Mouse (Mus musculus): ENCODE results near the gene Ptp4a2. TPM values are rescaled to one million over a fixed set of nuclear protein-coding genes. Genes with fewer than 3 reads are reported as not detected.

The Ptp4a2 gene
- total and polyA plus RNA-seq, 3 experiments, result 118 to 619 (median 119) TPM

GRCm38 (mm10) chr4:129785178-129785577 is 25.8 kb upstream of the Ptp4a2 start:
- Histone ChIP-seq H3K4me1 (ENCODE audit: control insufficient read depth in 1 of 2, insufficient read depth in 2 of 2, low read length in 2 of 2) (peaks cover 4 to 21% of the 10 kb centered on the region in 2 experiments), H3K36me3 (ENCODE audit: control insufficient read depth in 1 of 2, insufficient read depth in 2 of 2, low read length in 2 of 2) (peaks cover 0 to 16% of the 10 kb centered on the region in 2 experiments; a peak in 2 of 4 replicates), H3K27ac (ENCODE audit: control insufficient read depth, low read depth, low read length) (no peak overlapping the region), H3K79me2 (ENCODE audit: control insufficient read depth, insufficient read depth, low read length, poor library complexity) (no peaks in the 10 kb centered on the region), H3K27me3 (ENCODE audit: control insufficient read depth in 1 of 2, insufficient read depth in 2 of 2, low read length in 2 of 2) (no peaks in the 10 kb centered on the region), H3K9me3 (replicated peaks; ENCODE audit: insufficient read depth, low read length) (no peaks in the 10 kb centered on the region), H3K9ac (ENCODE audit: control insufficient read depth, low read depth, low read length, poor library complexity, severe bottlenecking) (no peak overlapping the region), H3K4me3 (ENCODE audit: control insufficient read depth in 1 of 2, insufficient read depth in 1 of 2, low read depth in 2 of 2, low read length in 2 of 2) (no peak overlapping the region)
- peak; percentile 99 for TF ChIP-seq ZC3H11A (IDR thresholded peaks at IDR 0.05; ENCODE audit: low read depth, low read length)
- TF ChIP-seq ZKSCAN1 (IDR thresholded peaks at IDR 0.05; ENCODE audit: low read depth, low read length), result no peak
- TF ChIP-seq POLR2AphosphoS2 (IDR thresholded peaks at IDR 0.05; ENCODE audit: low read length), result no peak
- no peak for TF ChIP-seq TBP (IDR thresholded peaks at IDR 0.05; ENCODE audit: low read depth, low read length)
- 0 out of 2 replicates have a peak, but pooled peaks have one; percentile 6 for TF ChIP-seq GATA1 (IDR thresholded peaks at IDR 0.05; ENCODE audit: low read depth, low read length)
- TF ChIP-seq MXI1 (IDR thresholded peaks at IDR 0.05; ENCODE audit: low read depth, low read length), result peak; percentile 39; the same call in 1 of the 2 replicates
- TF ChIP-seq CHD1 (IDR thresholded peaks at IDR 0.05; ENCODE audit: low read depth, low read length), result peak; percentile 76; the same call in 1 of the 2 replicates
- TF ChIP-seq TCF12 (IDR thresholded peaks at IDR 0.05; ENCODE audit: low read depth, low read length), result 0 out of 2 replicates have a peak, but pooled peaks have one; percentile 11
- TF ChIP-seq NRF1 (IDR thresholded peaks at IDR 0.05; ENCODE audit: insufficient read depth, low read depth, low read length, poor library complexity, severe bottlenecking), result 0 out of 2 replicates have a peak, but pooled peaks have one; percentile 12
- no peak for TF ChIP-seq ZMIZ1 (IDR thresholded peaks at IDR 0.05; ENCODE audit: low read depth, low read length)
- peak; percentile 44; the same call in 1 of the 2 replicates for TF ChIP-seq MYC (IDR thresholded peaks at IDR 0.05; ENCODE audit: low read depth, low read length)
- TF ChIP-seq MAX (IDR thresholded peaks at IDR 0.05; ENCODE audit: low read length), result peak; percentile 26; the same call in 1 of the 2 replicates
- peak; percentile 84 for TF ChIP-seq ZNF384 (IDR thresholded peaks at IDR 0.05; ENCODE audit: low read depth, low read length)
- 0 out of 2 replicates have a peak, but pooled peaks have one; percentile 44 for TF ChIP-seq MAZ (IDR thresholded peaks at IDR 0.05; ENCODE audit: low read depth, low read length)
- peak; percentile 60 for TF ChIP-seq ELF1 (IDR thresholded peaks at IDR 0.05; ENCODE audit: low read depth, low read length)
- no peak for TF ChIP-seq TAL1 (IDR thresholded peaks at IDR 0.05; ENCODE audit: low read length)
- TF ChIP-seq HCFC1 (IDR thresholded peaks at IDR 0.05; ENCODE audit: low read depth, low read length), result no peak
- peak; percentile 46; the same call in 1 of the 2 replicates for TF ChIP-seq RCOR1 (IDR thresholded peaks at IDR 0.05; ENCODE audit: low read depth, low read length)
- TF ChIP-seq E2F4 (IDR thresholded peaks at IDR 0.05; ENCODE audit: borderline replicate concordance, low read depth, low read length), result no peak
- TF ChIP-seq SMC3 (IDR thresholded peaks at IDR 0.05; ENCODE audit: low read depth, low read length), result peak; percentile 99
- TF ChIP-seq CTCF (IDR thresholded peaks at IDR 0.05 in 2 of 3, conservative IDR thresholded peaks at IDR 0.05 in 1 of 3; ENCODE audit: control insufficient read depth in 1 of 3, insufficient read depth in 1 of 3, low read depth in 2 of 3, low read length in 3 of 3, poor library complexity in 1 of 3, severe bottlenecking in 1 of 3), result peak; percentile 72 to 99 (median 97)
- peak; percentile 85 for TF ChIP-seq SIN3A (IDR thresholded peaks at IDR 0.05; ENCODE audit: low read length)
- peak; percentile 37; the same call in 1 of the 2 replicates for TF ChIP-seq JUND (IDR thresholded peaks at IDR 0.05; ENCODE audit: low read depth, low read length)
- DNase-seq (ENCODE audit: low read depth, low spot score), result peak; percentile 91
